Mouse (Mus musculus): Measurements from ENCODE around the gene Cbln1.

Gene Cbln1

DNA sequence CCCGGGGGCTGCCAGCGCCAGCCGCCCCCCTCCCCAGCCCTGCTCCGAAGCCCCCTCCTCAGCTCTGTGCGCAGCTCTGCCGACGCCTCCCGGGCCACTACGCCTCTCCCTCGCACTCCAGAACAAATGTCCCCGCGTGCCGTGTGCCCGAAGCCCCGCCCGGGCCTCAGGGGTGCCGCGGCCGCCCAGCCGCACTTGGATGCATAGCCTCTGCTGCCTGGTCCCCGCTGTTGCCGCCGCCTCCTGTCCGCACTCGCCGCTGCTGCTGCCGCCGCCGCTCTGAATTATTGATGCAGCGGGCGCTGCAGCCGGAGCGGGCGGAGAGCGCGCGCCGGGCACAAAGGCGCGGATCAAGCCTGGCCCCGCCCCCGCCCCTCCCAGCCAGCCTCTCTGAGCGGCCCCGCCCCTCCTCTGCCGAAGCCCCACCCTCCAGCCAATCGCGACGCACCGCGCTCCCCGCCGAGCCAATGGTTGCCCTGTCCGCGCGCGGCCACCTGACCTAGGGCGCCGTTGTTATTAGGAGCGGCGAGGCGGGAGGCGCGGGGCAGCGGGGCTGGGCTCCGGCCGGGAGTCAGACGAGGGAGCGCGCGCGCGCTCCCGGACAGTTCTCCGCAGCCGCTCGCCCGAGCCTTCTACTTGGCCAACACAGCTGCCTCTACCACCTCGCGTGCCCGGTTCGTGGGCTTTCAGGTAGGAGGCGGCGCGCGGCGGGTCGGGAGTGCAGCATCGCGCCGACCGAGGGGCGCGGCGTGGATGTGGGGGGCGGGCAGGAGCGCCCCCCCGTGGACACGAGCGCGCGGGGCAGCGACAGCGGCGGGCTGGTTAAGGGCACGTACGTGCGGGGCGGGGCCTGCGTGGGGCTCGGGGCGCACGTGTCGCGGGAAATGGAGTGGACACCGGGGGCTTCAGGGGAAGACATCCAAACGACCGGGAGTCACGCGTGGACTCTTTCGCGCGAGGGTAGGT, at the start of gene Cbln1:
Gene Cbln1 (minus strand): TSS at position 339 of the 966 bp plus-strand sequence.
- in situ Hi-C loops (cut with MboI): no loop called here

DNA sequence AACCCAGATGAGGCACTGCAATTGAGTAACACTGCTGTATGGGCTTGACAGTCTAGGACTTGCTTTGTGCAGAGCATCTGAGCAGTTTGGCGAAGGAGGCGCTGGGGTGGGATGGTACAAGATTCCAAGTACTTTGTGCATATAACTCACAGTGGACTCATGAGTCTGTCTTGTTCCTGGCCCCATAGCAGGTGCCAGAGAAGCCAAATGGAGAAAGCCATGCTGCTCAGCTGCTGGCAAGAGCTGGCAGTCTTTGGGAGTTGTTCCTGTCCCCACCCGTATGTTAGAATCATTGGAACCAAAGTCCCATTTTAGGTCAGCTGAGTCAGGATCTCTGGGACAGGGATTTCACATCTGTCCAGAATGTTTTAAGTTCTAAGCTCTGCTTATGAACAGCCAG, 44.7 kb upstream of the Cbln1 start:
- in situ Hi-C loops (cut with MboI): no loop called here

GRCm38 (mm10) chr8:87513796-87514195, 41.4 kb upstream of the Cbln1 start:
- in situ Hi-C loops (cut with MboI): no loop called here

- in situ Hi-C loops (cut with MboI): no loop called here
Measured at GRCm38 (mm10) chr8:87513350-87513749, 40.9 kb upstream of the Cbln1 start.

DNA sequence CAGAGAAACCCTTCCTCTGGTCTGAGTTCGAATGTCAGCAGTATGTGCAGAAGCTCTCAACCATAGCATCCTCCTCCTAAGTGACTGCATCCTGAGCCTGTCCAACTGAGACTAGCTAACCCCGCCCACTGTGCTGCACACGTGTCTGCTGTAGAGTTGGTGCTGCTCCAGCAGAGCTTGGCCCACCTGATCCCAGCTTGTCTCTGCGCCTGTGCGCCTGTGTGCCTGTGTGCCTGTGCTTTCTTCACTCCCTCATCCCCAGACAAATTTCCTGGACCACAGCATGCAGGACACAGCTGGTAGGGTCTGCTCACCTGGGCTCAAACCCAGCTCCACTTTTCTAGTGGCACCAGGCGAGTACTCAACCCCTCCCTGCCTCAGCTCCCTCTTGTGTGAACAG, 40.2 kb upstream of the Cbln1 start:
- in situ Hi-C loops (cut with MboI): no loop called here

DNA sequence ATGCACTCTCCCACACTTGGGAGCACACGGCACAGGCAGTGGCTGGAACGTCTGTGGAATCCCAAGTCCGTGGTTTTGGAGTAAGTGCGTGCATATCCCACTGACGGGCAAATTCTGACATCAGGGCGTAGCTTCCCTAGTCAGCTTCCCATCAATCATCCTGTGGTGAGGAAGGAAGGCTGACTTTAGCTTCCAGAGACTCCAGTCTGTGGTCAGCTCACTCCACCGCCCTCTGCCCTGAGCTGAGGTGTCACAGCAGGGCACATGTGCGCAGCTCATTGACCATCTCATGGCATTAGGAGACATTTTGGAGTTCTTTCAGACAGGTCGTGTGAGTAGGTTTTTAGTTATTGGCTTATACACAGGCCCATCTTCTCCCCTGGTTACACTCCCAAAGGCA, 34.6 kb upstream of the Cbln1 start:
- in situ Hi-C loops (cut with MboI): no loop called here

- in situ Hi-C loops (cut with MboI): no loop called here
Measured at GRCm38 (mm10) chr8:87504441-87504840, 32.0 kb upstream of the Cbln1 start.

GRCm38 (mm10) chr8:87502684-87503083, 30.3 kb upstream of the Cbln1 start:
- in situ Hi-C loops (cut with MboI): no loop called here

- in situ Hi-C loops (cut with MboI): no loop called here
Measured at GRCm38 (mm10) chr8:87497641-87498040, 25.2 kb upstream of the Cbln1 start.

- in situ Hi-C loops (cut with MboI): no loop called here
Measured at GRCm38 (mm10) chr8:87496511-87496910, 24.1 kb upstream of the Cbln1 start.

GRCm38 (mm10) chr8:87494862-87495261, 22.5 kb upstream of the Cbln1 start:
- in situ Hi-C loops (cut with MboI): no loop called here

GRCm38 (mm10) chr8:87489841-87490415, 17.5 kb upstream of the Cbln1 start:
- in situ Hi-C loops (cut with MboI): no loop called here

GRCm38 (mm10) chr8:87481396-87481795, 9.0 kb upstream of the Cbln1 start:
- in situ Hi-C loops (cut with MboI): no loop called here

DNA sequence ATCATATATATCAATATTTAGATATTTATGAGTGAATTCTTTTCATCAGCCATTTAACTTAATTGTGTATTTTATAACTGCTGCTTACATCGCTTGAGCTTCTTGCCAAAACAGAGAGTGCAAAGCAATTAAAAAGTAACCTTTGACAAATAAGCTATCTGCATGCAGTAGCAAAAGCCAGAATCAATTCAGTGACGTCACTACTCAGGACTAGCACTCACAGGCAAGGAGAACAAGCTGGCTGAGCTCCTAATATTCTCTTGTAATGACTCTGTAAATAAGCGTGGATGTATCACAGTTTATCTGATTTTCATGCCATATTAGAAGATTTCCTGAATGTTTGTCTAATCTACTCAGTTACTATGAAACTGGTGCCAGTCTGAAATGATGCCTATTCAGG, 5.8 kb upstream of the Cbln1 start:
- in situ Hi-C loops (cut with MboI): no loop called here

DNA sequence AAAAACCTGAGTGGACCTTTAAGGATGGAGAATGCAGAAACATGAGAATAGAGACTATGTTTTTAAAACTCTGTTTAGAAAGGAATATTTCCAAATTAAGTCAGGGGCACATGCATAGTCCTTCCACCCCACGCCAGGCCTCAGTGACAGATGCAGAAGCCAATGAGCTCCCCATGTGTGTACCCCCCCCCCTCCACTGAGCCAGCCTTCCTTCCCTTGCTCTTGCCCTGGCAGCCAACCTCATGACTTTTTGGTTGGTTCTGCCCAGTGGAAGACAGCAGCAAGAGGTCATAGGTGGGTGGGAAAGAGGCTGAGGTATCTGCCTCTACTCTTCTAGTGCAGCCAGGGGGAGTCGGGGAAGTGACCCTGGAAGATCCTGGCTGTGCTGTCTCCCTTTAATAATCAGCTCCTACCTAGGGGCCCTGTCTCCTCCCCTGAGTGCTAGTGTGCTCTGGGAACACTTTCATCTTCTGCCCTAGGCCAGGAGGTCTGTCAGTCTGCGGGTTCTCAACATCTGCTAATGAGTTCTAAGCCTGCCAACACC, 4.8 kb upstream of the Cbln1 start:
- in situ Hi-C loops (cut with MboI): no loop called here

- in situ Hi-C loops (cut with MboI): no loop called here
Measured at GRCm38 (mm10) chr8:87475551-87475950, 3.1 kb upstream of the Cbln1 start.

- in situ Hi-C loops (cut with MboI): no loop called here
Measured at GRCm38 (mm10) chr8:87474379-87474778, 2.0 kb upstream of the Cbln1 start.

GRCm38 (mm10) chr8:87473940-87474339, 1.5 kb upstream of the Cbln1 start:
- in situ Hi-C loops (cut with MboI): no loop called here

GRCm38 (mm10) chr8:87473314-87473713, 905 bp upstream of the Cbln1 start:
- in situ Hi-C loops (cut with MboI): no loop called here

DNA sequence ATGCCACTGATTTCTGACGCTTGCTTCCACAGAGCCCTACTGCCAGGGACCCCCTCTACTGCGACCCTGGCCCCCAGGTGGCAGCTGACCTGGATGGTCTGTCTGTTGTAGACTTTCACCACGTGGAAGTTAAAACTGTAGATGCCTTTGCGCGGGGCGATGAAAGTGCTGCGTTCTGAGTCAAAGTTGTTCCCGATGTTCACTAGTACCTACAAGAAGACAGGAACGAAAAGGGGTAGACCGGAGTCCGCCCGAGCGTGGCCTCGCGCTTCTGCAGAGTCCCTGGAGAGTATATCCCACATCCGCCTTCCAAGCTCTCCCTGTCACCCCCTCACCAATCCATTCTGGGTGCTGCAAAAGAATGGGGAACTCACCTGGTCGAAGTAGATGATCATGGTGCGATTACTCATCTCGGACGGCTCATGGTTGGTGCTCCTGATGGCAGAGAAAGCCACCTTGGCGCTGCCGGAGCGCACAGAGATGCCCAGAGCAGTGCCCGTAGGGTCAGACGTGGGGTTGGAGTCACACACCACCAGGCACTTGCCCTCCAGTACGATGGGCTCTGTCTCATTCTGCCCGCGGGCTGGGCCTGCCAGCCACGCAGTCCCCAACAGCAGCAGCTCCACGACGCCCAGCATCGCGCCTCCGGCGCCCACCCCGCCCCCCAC, 672 bp downstream of the Cbln1 start:
- in situ Hi-C loops (cut with MboI): no loop called here

GRCm38 (mm10) chr8:87470834-87471602, 1.4 kb downstream of the Cbln1 start:
- in situ Hi-C loops (cut with MboI): no loop called here
